Mouse (Mus musculus) spleen, adult 10 weeks (tissue): Measurements from ENCODE around the gene Msrb3. TPM values are rescaled to one million over a fixed set of nuclear protein-coding genes. Genes with fewer than 3 reads are reported as not detected.

ENCODE experiments used
- polyA plus RNA-seq: library from polyadenylated mRNA; stranded (reverse); fragments of 350-450 nt; fragmentation: Illumina TruSeq; extraction: RNeasy Lipid Tissue Mini Kit (QIAGEN cat#74804); gene quantifications from one replicate; pipeline ENCODE4 v1.2.3, GENCODE M21; 2015; ENCODE audit warnings: low replicate concordance; ENCODE audit not compliant: insufficient read depth

Msrb3 gene
- 9.3 TPM for polyA plus RNA-seq

DNA sequence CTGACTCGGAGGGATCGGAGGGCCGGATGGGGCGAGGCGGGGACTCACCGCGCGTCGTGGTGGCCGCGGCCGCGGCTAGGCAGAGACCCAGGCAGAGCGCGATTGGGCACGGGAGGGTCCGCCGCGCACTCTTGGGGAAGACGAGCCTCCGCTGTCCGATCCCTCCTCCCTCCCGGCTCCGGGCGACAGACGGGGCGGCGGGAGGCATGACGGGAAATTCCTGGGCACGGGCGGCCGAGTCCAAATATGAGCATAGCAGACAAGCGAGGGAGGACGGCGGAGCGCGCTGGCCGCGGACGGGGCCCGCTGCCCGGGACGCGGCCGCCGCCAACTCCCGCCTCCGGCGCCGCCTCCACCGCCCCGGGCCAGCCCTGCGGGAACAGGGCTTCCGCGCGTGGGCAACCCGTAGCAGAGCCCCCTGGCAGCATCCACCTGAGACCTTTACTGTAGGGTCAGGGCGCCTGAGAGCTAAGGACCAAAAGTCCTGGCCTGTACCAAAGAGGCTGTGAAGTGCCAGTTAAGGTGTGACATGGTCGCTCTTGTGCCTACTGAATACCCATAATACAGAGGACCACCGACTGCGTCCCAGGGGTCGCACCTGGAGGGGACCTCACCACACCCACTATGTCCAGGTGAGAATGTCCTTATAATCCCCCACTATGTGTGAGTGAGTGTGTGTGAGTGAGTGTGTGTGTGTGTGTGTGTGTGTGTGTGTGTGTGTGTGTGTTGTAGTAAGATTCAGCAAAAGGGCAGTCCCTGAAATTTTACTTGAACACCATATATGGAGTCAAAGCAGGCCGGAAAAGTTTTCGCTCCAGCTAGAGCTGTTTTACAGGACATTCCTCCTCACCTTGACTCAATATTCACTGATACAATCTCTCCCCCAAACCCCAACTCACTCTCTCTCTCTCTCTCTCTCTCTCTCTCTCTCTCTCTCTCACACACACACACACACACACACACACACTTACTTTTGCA lies at the start of gene Msrb3:
Gene Msrb3 (minus strand): TSS at position 317 of the 978 bp plus-strand sequence.

Other genes starting within 250 kb of the Msrb3 start
- 20.3 TPM for gene Lemd3, start 80.2 kb upstream of the Msrb3 start, polyA plus RNA-seq
- not detected for gene Wif1, start 134.9 kb upstream of the Msrb3 start, polyA plus RNA-seq